Mouse (Mus musculus): ENCODE data around the gene Gcc2.

DNA sequence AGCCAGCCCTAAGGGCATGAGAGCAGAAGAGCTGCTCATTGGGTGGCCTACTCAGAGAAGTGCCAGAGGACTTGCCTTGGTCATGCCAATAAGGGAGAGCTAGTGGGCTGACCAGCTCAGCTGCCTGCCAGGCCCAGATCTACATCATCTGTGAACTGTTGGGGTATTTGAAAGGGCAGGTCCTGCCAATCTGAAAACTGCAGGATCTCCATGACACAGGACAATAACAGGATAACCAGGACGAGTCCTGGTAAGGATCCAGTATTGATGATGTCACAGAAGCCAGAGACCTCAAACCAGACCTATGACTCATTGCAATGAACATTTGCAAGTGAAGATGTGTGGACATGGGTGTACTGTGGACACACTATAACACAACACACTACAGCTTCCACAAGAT, 55.5 kb downstream of the Gcc2 start:
- no peak for TF ChIP-seq POLR2A (IDR thresholded peaks at IDR 0.05; ENCODE audit: insufficient read length, low read depth)
- no peak for TF ChIP-seq SRF (IDR thresholded peaks at IDR 0.05; ENCODE audit: control insufficient read depth, insufficient read length, low read depth)
- TF ChIP-seq REST (IDR thresholded peaks at IDR 0.05; ENCODE audit: insufficient read depth, insufficient read length): no peak
- TF ChIP-seq MAX (IDR thresholded peaks at IDR 0.05; ENCODE audit: low read depth): no peak
- no peak for TF ChIP-seq USF1 (IDR thresholded peaks at IDR 0.05; ENCODE audit: low read depth)
